Mouse (Mus musculus) lung, adult 2 months (tissue): ENCODE measurements around the gene Ranbp17.

Source experiments
- CTCF ChIP-seq: fragments of 200-500 bp; IDR thresholded peaks from 2 replicates; pipeline ENCODE4 v1.5.1; 2011; ENCODE audit warnings: mild to moderate bottlenecking, low read length, control low read depth; ENCODE audit not compliant: insufficient read depth
- POLR2A ChIP-seq: fragments of 200-500 bp; IDR thresholded peaks from 2 replicates; pipeline ENCODE4 v1.6.1; 2011; ENCODE audit warnings: low read depth, mild to moderate bottlenecking, control low read depth, low read length, borderline replicate concordance; ENCODE audit errors: extremely low read depth

- TF ChIP-seq CTCF (no peak), POLR2A (no peak)
These were observed 4.1 kb downstream of the Ranbp17 start for GRCm38 (mm10) chr11:33509401-33509800.
